Mouse (Mus musculus): ENCODE data around the gene Il1a.

Gene Il1a

DNA sequence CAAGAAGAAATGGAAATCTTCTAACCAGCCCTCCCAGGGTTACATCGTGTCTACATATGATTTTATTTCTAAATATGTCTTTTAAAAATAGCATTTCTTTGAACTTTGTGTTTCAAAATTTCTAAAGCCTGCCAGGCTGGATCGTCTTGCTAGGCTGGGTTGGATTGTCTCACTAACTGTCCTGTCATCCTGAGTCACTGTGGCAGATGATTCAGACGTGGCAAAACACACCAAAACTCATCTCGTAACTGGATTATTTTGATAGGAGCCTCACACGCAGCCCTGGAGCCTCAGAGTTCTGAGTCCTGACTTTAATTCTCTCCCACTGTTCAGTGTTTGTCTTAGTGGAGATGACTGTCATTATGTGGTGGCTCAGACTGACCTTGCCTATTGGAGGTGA lies 46.7 kb downstream of the Il1a start:
- DNase-seq (ENCODE audit: low read depth), result no peak

DNA sequence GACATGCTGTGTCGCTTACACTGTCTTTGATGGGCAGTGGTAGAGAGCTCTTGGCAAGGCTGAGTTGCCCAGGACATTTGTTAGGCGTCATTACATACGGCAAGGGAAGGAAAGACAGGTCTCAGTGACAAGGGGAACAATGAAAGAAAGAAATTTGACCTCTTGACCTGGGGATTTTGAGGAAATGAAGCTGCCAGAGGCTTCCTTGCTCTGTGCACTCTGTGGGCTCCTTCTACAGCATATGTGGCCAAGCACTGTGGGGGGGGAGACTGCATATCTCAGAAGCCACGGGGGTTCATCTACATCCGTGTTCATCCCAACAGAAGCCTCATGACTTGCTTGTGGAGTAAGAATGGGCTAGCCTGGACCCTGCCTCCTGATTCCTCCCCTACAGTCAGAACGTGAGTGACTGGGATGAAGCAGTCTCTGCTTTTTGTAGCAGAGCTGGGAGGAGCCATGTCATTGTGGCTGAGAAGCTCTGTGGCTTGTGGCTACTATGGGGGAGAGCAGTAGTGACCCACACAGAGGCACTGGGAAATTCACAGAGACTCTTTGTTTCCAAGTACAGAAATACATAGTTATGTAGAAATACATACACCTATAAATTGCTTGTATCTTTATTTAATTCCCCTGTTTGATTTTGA lies 48.5 kb downstream of the Il1a start:
- no peak for DNase-seq (ENCODE audit: low read depth)

DNA sequence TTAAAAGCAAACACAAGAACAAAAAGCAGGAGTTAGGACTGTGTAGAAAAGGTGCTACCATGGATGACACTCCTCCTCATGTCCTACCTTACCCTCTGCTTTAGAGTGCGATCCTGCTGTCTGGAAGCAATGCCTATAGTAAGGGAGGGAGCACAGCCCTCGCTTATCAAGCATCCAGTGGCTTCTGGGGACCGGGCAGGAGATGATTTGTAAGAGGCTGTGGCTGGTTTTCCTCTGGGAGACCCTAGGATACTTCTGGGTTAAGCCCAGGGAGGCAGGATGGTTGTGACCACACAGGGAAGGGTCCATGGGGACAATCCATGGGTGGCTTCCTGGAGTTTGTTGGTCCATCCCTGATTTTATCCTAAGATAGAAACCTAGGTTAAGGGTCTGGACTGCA lies 49.1 kb downstream of the Il1a start:
- no peak for DNase-seq (ENCODE audit: low read depth)

DNA sequence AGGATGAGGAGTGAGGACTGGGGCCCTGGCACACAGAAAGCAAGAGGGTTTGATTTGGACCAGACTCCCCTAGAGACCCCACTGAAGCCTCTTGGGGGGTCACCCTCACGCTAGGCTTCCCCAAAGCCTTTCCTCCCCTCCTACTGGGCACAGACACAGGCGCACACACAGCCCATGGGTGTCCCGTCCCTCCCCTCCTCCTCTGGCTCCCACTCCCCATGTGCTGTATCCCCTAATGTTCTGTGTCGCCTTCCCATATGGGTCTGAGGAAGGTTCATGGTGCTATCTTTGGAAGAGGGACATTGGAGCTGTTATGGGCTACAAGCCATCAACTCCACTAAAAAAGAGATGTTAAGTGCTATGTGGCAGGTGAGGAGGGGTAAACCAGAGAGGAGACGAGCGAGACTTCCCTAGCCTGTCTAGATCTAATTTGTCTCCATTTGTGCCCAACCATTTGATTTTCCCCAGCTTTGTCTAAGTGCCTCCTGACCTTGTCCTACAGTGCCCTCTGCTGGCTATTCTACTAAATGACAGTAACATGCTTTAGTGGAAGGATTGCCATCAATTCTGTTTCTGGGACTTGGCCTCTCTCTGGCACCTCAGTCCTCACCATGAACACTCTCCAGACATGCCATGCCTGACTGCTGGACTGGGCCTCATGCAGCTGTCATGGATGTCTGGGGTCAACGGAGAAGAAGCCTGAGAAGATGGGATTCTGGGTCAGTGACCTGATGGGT lies 51.1 kb downstream of the Il1a start:
- peak; percentile 77 for DNase-seq (ENCODE audit: low read depth)

DNA sequence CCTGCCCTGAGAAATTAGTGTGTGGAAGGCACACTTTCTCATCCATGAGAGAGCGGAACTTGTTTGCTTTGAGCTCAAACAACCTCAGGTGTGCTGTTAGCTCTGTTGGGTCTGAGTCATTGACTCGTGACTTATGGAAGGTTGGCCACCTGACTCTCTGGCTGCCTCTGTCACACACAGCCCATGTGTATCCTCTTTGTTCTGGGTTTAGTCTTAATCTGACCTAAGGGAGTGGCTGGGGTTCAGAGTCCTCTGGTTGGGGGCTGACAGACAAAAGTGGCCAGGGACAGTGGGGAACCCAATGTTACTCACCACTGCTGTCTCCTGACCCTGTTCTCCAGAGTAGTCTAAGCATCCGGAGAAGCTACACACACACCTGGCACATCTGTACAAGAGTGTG lies 51.7 kb downstream of the Il1a start:
- no peak for DNase-seq (ENCODE audit: low read depth)

DNA sequence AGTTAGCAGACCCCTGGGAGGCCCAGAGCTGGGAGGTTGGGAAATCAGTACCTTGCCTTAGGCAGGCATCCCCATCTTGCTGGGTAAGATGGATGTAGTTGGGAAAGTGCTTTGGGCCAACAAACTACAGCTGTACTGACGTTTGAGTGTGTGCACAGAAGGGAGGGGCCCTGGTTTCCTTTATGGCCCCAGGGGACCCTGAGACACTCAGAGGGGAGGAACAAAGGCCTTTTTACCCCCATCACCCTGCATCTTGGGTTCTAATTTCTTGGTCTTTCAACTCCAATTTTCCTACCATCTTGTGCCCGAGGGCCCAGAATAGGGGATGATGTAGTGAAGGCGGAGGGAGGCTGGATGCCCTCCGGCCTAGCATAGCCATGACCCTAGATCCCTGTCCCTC lies 53.8 kb downstream of the Il1a start:
- no peak for DNase-seq (ENCODE audit: low read depth)

DNA sequence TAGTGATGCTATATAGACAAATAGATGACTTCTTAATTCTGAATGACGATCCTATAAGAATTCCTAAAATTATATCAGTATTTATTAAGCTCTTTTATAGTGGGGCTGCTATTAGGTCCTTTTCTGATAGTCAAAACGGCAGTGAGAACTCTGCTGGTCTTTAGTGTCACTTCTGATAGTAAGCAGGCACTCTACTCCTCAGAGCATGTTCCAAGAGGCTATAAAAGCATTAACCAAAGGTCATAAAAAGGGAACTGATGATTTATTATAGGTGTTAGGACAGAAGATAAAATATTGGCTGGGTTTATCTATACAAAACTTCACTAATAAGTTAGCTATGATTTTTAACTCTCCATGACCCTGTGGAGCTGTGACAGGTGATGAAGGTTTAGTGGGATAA lies 55.7 kb downstream of the Il1a start:
- no peak for DNase-seq (ENCODE audit: low read depth)

DNA sequence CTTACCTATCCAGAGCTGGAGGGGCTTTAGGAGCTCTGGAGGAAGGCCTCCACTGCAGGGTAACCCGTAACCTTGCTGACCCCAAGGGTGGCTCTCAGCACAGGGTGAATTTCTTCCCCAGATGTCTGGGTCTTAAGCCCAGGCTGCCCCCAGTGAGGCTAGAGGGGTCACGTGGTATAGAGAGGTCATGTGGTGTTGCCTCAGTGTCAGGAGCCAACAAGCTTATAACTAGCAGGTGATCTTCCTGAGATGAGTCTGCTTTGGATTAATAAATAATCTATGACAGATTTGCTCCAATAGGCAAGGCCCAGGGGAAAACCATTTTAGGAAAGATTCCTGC lies 56.2 kb downstream of the Il1a start:
- DNase-seq (ENCODE audit: low read depth), result no peak

DNA sequence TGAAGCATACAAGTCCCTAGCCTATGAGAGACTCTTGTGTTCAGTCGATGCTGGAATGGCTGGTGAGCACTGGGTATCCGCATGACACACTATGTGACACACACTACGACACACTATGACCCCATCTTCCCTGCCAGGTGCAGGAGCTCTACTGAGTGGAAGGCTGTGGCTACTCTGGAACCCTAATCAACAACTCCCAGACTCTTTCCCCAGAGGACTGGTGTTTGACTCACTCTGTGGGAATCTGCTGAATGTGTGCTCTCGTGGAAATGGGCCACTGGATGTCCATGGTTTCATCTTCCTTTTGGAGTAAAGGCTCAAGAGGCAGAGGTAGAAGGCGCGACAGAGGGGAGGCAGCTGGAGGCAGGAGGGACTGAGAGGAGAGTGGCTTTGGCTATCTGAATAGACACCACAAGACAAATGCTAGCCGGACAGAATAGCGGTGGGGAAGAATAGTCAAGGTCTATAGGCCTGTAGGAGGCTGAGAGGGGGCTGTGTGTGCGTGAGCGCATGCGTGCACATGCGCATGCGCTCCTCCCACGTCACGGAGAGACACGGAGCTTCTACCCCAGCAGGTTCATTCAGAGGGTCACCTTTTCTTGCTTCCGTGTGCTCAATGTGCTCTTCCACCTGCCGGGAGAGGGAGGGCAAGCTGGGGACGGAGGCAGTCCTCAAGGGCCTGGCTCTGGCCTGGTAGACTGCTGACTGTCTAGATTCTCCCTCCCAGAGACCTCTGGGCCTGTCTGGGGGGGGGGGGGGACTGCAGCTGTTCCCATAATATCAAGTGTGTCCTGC lies 56.7 kb downstream of the Il1a start:
- no peak for DNase-seq (ENCODE audit: low read depth)

Measured in c-Kit-positive CD71-negative TER-119-negative erythroid progenitor cells, embryonic 14.5 days (primary cell).